Mouse (Mus musculus) ES-E14 (cell line): Measurements from ENCODE around the gene Polr2j. TPM values are rescaled to one million over a fixed set of nuclear protein-coding genes. Genes with fewer than 3 reads are reported as not detected.

ENCODE experiments used
- DNase-seq: peaks from one replicate; pipeline ENCODE4 v3.0.0-alpha.2; 2013; ENCODE audit warnings: low read depth, low spot score
- H3K27ac ChIP-seq: 2 replicates; pipeline ENCODE4 v1.5.1; 2012; ENCODE audit warnings: low read depth, mild to moderate bottlenecking, low read length, moderate library complexity, mixed read lengths; ENCODE audit not compliant: poor library complexity, insufficient read depth, severe bottlenecking
- H3K36me3 ChIP-seq: 2 replicates; pipeline ENCODE4 v1.6.1; 2012; ENCODE audit warnings: mild to moderate bottlenecking, low read length, moderate library complexity, mixed read lengths; ENCODE audit not compliant: control insufficient read depth, poor library complexity, insufficient read depth, severe bottlenecking
- H3K4me1 ChIP-seq, 2 experiments: fragments of 150-350 bp in 1 of 2; sonication (generic) in 1 of 2; 2 replicates each; pipeline ENCODE4 v1.6.1; 2012; ENCODE audit warnings: low read length in 2 of 2, mild to moderate bottlenecking in 1 of 2, mixed read lengths in 1 of 2; ENCODE audit not compliant: control insufficient read depth in 2 of 2, insufficient read depth in 2 of 2, poor library complexity in 1 of 2
- H3K4me3 ChIP-seq, 2 experiments: fragments of 150-350 bp in 1 of 2; sonication (generic) in 1 of 2; 2 replicates each; pipeline ENCODE4 v1.5.1; 2012; ENCODE audit warnings: low read length in 2 of 2, low read depth in 1 of 2, mild to moderate bottlenecking in 1 of 2, mixed read lengths in 1 of 2; ENCODE audit not compliant: insufficient read depth in 1 of 2, poor library complexity in 1 of 2, severe bottlenecking in 1 of 2
- H3K9ac ChIP-seq: 2 replicates; pipeline ENCODE4 v1.6.1; 2012; ENCODE audit warnings: low read depth, mild to moderate bottlenecking, low read length, mixed read lengths; ENCODE audit not compliant: poor library complexity, insufficient read depth, severe bottlenecking
- H3K9me3 ChIP-seq: fragments of 150-350 bp; sonication (generic); 2 replicates; pipeline ENCODE4 v1.6.1; 2012; ENCODE audit warnings: low read depth, mild to moderate bottlenecking, low read length; ENCODE audit not compliant: control insufficient read depth, insufficient read depth
- CHD2 ChIP-seq: IDR thresholded peaks from 2 replicates; pipeline ENCODE4 v1.6.1; 2014; ENCODE audit warnings: mild to moderate bottlenecking, low read depth, low read length, inconsistent platforms
- HCFC1 ChIP-seq: IDR thresholded peaks from 2 replicates; pipeline ENCODE4 v1.6.1; 2012; ENCODE audit warnings: low read length, inconsistent platforms, borderline replicate concordance; ENCODE audit not compliant: insufficient read depth
- MAFK ChIP-seq: IDR thresholded peaks from 2 replicates; pipeline ENCODE4 v1.6.1; 2014; ENCODE audit warnings: mild to moderate bottlenecking, low read depth, low read length, inconsistent platforms; ENCODE audit not compliant: insufficient read depth
- ZC3H11A ChIP-seq: IDR thresholded peaks from 2 replicates; pipeline ENCODE4 v1.6.1; 2012; ENCODE audit warnings: low read depth, mild to moderate bottlenecking, inconsistent platforms, low read length, borderline replicate concordance
- ZNF384 ChIP-seq: IDR thresholded peaks from 2 replicates; pipeline ENCODE4 v1.6.1; 2012; ENCODE audit warnings: low read depth, low read length, inconsistent platforms
- in situ Hi-C, 2 experiments: fragments of 600-800 bp; cut with MboI; formaldehyde crosslinking; loops; one replicate each; pipeline ENCODE4 v1.15.1; 2025; ENCODE audit warnings: low sequenced_read_pairs in 2 of 2, inconsistent platforms in 1 of 2; ENCODE audit not compliant: unreplicated experiment in 2 of 2
- total RNA-seq: library from RNA; depleted of rRNA; stranded (reverse); fragments of 300-350 nt; gene quantifications from 2 replicates; pipeline ENCODE4 v1.2.3, GENCODE M21; 2012

The Polr2j gene
- total RNA-seq, 1 experiment: 195 TPM

DNA sequence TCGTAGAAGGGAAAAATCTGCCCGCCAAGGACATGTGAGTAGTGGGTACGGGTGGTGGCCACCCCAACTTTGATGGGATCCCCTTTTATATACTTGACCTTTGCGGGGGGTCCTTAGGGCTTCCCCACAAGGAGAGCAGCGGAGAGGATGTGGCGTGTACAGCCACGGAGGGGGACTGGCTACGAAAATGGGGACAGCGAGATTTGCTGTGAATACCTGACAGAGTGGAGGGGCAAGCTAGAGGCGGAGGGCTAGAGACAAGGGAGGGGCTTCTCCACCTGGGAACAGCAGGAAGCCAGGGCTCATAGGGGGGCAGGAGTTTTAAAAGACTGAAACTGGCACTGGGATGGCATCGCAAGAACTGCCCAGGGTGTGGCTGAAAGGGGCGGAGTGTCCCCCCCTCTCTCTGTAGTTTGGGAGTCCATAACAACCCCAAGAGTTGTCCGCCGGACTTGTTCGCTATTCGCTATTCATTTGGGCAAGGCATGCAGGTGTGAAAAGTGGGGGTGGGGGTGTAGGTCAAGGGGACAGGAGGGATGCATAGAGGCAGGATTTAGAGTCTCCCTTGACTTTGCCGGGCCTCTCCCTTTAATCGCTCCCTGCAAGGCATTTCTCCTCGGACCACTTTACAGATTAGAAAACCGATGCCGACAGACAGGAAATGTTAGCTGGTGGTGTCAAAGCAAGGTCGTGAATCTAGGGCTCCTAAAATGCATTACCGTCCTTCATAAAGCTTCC, 32.1 kb upstream of the Polr2j start:
- peak overlapping the region; percentile 33 for H3K9ac ChIP-seq
- DNase-seq: no peak
- H3K4me3 ChIP-seq: peak overlapping the region; percentile 63 to 97
- no peaks in the 10 kb centered on the region for H3K36me3 ChIP-seq
- H3K27ac ChIP-seq: no peak overlapping the region
- peaks cover 4 to 23% of the 10 kb centered on the region in 2 experiments; a peak in 3 of 4 replicates for H3K4me1 ChIP-seq
- TF ChIP-seq MAFK: no peak
- no peak for TF ChIP-seq HCFC1
- TF ChIP-seq ZNF384: no peak
- TF ChIP-seq ZC3H11A: no peak
- no peak for TF ChIP-seq CHD2
- in situ Hi-C loops: no loop called here
- no peaks in the 10 kb centered on the region for H3K9me3 ChIP-seq

GRCm38 (mm10) chr5:136084891-136085651, 31.4 kb upstream of the Polr2j start:
- peaks cover 4 to 24% of the 10 kb centered on the region in 2 experiments; a peak in 3 of 4 replicates for H3K4me1 ChIP-seq
- H3K36me3 ChIP-seq: no peaks in the 10 kb centered on the region
- no peak overlapping the region for H3K27ac ChIP-seq
- DNase-seq: no peak
- H3K4me3 ChIP-seq: peak overlapping the region; percentile 63 to 97
- H3K9me3 ChIP-seq: no peaks in the 10 kb centered on the region
- no peak overlapping the region for H3K9ac ChIP-seq
- no peak for TF ChIP-seq ZNF384
- 0 out of 2 replicates have a peak, but pooled peaks have one; percentile 10 for TF ChIP-seq MAFK
- no peak for TF ChIP-seq ZC3H11A
- TF ChIP-seq HCFC1: no peak
- TF ChIP-seq CHD2: no peak
- in situ Hi-C loops: no loop called here

GRCm38 (mm10) chr5:136086290-136086689, 30.1 kb upstream of the Polr2j start:
- Histone ChIP-seq H3K4me1 (peaks cover 4 to 24% of the 10 kb centered on the region in 2 experiments; a peak in 3 of 4 replicates), H3K9me3 (no peaks in the 10 kb centered on the region), H3K4me3 (no peak overlapping the region), H3K36me3 (no peaks in the 10 kb centered on the region), H3K9ac (no peak overlapping the region), H3K27ac (no peak overlapping the region)
- DNase-seq: no peak
- no peak for TF ChIP-seq MAFK
- no peak for TF ChIP-seq CHD2
- no peak for TF ChIP-seq HCFC1
- no peak for TF ChIP-seq ZC3H11A
- no peak for TF ChIP-seq ZNF384
- in situ Hi-C loops: no loop called here

- in situ Hi-C loops: no loop called here
- Histone ChIP-seq H3K27ac (no peak overlapping the region), H3K4me1 (peaks cover 4 to 24% of the 10 kb centered on the region in 2 experiments; a peak in 3 of 4 replicates), H3K36me3 (no peaks in the 10 kb centered on the region), H3K9ac (no peak overlapping the region), H3K9me3 (no peaks in the 10 kb centered on the region), H3K4me3 (no peak overlapping the region)
- DNase-seq: no peak
- TF ChIP-seq MAFK (no peak), ZC3H11A (no peak), HCFC1 (no peak)
These were observed 27.4 kb upstream of the Polr2j start for GRCm38 (mm10) chr5:136088821-136089575.
